Mouse (Mus musculus): ENCODE data around the gene Nedd4.
"Not testable (repeated sequence)": the region's sequence is repeated elsewhere in the genome, so short reads cannot be mapped to it uniquely, and the experiment has no call there.

Nedd4 gene

GRCm38 (mm10) chr9:72653533-72653932 is 8.6 kb upstream of the Nedd4 start:
- DNase-seq = no peak

GRCm38 (mm10) chr9:72654593-72655242 is 7.4 kb upstream of the Nedd4 start:
- no peak for DNase-seq

- DNase-seq = no peak
Measured at GRCm38 (mm10) chr9:72655602-72656001, 6.5 kb upstream of the Nedd4 start.

GRCm38 (mm10) chr9:72656491-72656890 is 5.7 kb upstream of the Nedd4 start:
- DNase-seq = no peak

- DNase-seq = no peak
Measured at GRCm38 (mm10) chr9:72656940-72657339, 5.2 kb upstream of the Nedd4 start.

- no peak for DNase-seq
Measured at GRCm38 (mm10) chr9:72657694-72658093, 4.5 kb upstream of the Nedd4 start.

GRCm38 (mm10) chr9:72660139-72660538 is 2.0 kb upstream of the Nedd4 start:
- DNase-seq = no peak

GRCm38 (mm10) chr9:72660911-72661310 is 1.2 kb upstream of the Nedd4 start:
- no peak for DNase-seq

GRCm38 (mm10) chr9:72661561-72661894 is 618 bp upstream of the Nedd4 start:
- DNase-seq = no peak

- peak; percentile 80 for DNase-seq
Measured at GRCm38 (mm10) chr9:72662691-72663533, 766 bp downstream of the Nedd4 start.

- DNase-seq = no peak
Measured at GRCm38 (mm10) chr9:72663534-72663918, 1.4 kb downstream of the Nedd4 start.

- DNase-seq = no peak
Measured at GRCm38 (mm10) chr9:72664409-72665351, 2.5 kb downstream of the Nedd4 start.

- no peak for DNase-seq
Measured at GRCm38 (mm10) chr9:72665517-72665916, 3.4 kb downstream of the Nedd4 start.

GRCm38 (mm10) chr9:72666352-72667021 is 4.3 kb downstream of the Nedd4 start:
- DNase-seq = not testable (repeated sequence)

GRCm38 (mm10) chr9:72667126-72667525 is 5.0 kb downstream of the Nedd4 start:
- no peak for DNase-seq

GRCm38 (mm10) chr9:72669383-72669782 is 7.2 kb downstream of the Nedd4 start:
- DNase-seq = no peak

GRCm38 (mm10) chr9:72672361-72672760 is 10.2 kb downstream of the Nedd4 start:
- peak; percentile 62 for DNase-seq

- no peak for DNase-seq
Measured at GRCm38 (mm10) chr9:72674957-72675744, 13.0 kb downstream of the Nedd4 start.

GRCm38 (mm10) chr9:72675745-72676200 is 13.6 kb downstream of the Nedd4 start:
- no peak for DNase-seq

- DNase-seq = no peak
Measured at GRCm38 (mm10) chr9:72677659-72678058, 15.5 kb downstream of the Nedd4 start.

GRCm38 (mm10) chr9:72678771-72679170 is 16.6 kb downstream of the Nedd4 start:
- no peak for DNase-seq
